Comparison of ENCODE assay signal across 7 mouse cellular contexts in genomic region chr9:98973101-98973521, GRCm38 (mm10). TPM values are rescaled to one million over a fixed set of nuclear protein-coding genes. Genes with fewer than 3 reads are reported as not detected.
A peak's percentile ranks its signal among the peaks of the same experiment; 100 is the strongest.
DNase-seq lines count a peak whose midpoint lies in the region; ATAC-seq and TF ChIP-seq lines count a peak whose summit lies in the region.

No protein-coding gene starts in this region.

- no peak overlapping the region for H3K9ac ChIP-seq in lung, postnatal 0 days (replicated peaks; ENCODE audit: low read depth)
- H3K9ac ChIP-seq in forebrain, embryonic 12.5 days, result peak overlapping the region; percentile 22; the same call in 1 of the 2 replicates
- H3K9ac ChIP-seq in liver, embryonic 14.5 days (replicated peaks), result no peak overlapping the region

- no peaks in the 10 kb centered on the region for H3K36me3 ChIP-seq in lung, postnatal 0 days (ENCODE audit: insufficient read depth, low read length)
- no peaks in the 10 kb centered on the region for H3K36me3 ChIP-seq in forebrain, embryonic 12.5 days (replicated peaks)
- no peaks in the 10 kb centered on the region for H3K36me3 ChIP-seq in liver, embryonic 14.5 days (replicated peaks; ENCODE audit: control insufficient read depth, insufficient read depth, low read depth)

- TF ChIP-seq CTCF in lung, postnatal 0 days (IDR thresholded peaks at IDR 0.05), result no peak
- no peak for TF ChIP-seq CTCF in lung, adult 2 months (IDR thresholded peaks at IDR 0.05; ENCODE audit: insufficient read depth, low read length)
- TF ChIP-seq CTCF in liver, embryonic 14.5 days (IDR thresholded peaks at IDR 0.05; ENCODE audit: low read depth), result no peak

- WGBS in lung, postnatal 0 days, result 0% methylated on average over 37 of the region's 40 CpGs
- 1% methylated on average over 40 of the region's 40 CpGs for WGBS in lung, adult 2 months
- WGBS in forebrain, embryonic 12.5 days, result under 1% methylated on average over 40 of the region's 40 CpGs
- WGBS in liver, embryonic 14.5 days (ENCODE audit: insufficient replicate concordance), result under 1% methylated on average over 40 of the region's 40 CpGs

- peaks cover 8% of the 10 kb centered on the region for H3K4me1 ChIP-seq in lung, postnatal 0 days (ENCODE audit: insufficient read depth, low read depth, low read length)
- H3K4me1 ChIP-seq in lung, adult 2 months (ENCODE audit: control insufficient read depth, insufficient read depth, low read length), result no peaks in the 10 kb centered on the region
- peaks cover 8% of the 10 kb centered on the region for H3K4me1 ChIP-seq in forebrain, embryonic 12.5 days
- H3K4me1 ChIP-seq in liver, embryonic 14.5 days (replicated peaks; ENCODE audit: control insufficient read depth in 2 of 2, insufficient read depth in 2 of 2, low read length in 1 of 2), result no peaks in the 10 kb centered on the region

- peak overlapping the region; percentile 35 for H3K4me3 ChIP-seq in lung, postnatal 0 days (ENCODE audit: low read depth, low read length)
- H3K4me3 ChIP-seq in lung, adult 2 months (replicated peaks; ENCODE audit: extremely low read depth, low read depth, low read length), result no peak overlapping the region
- H3K4me3 ChIP-seq in forebrain, embryonic 12.5 days (replicated peaks), result peak overlapping the region; percentile 34
- peak overlapping the region in 1 of 2 experiments; percentile 32; a peak in 2 of 4 replicates for H3K4me3 ChIP-seq in liver, embryonic 14.5 days (ENCODE audit: insufficient read depth in 1 of 2, low read depth in 2 of 2, low read length in 2 of 2)

- H3K27me3 ChIP-seq in lung, postnatal 0 days (replicated peaks; ENCODE audit: insufficient read depth, low read length), result peaks cover 49% of the 10 kb centered on the region
- peaks cover 88% of the 10 kb centered on the region for H3K27me3 ChIP-seq in forebrain, embryonic 12.5 days
- peaks cover 62% of the 10 kb centered on the region for H3K27me3 ChIP-seq in liver, embryonic 14.5 days (ENCODE audit: control insufficient read depth, insufficient read depth, low read length)

- TF ChIP-seq EP300 in lung, postnatal 0 days (IDR thresholded peaks at IDR 0.05), result no peak
- no peak for TF ChIP-seq EP300 in liver, embryonic 14.5 days (IDR thresholded peaks at IDR 0.05; ENCODE audit: low read depth)

- H3K9me3 ChIP-seq in lung, postnatal 0 days (ENCODE audit: low read length), result no peaks in the 10 kb centered on the region
- H3K9me3 ChIP-seq in forebrain, embryonic 12.5 days, result no peaks in the 10 kb centered on the region; the same call in 1 of the 2 replicates
- no peaks in the 10 kb centered on the region for H3K9me3 ChIP-seq in liver, embryonic 14.5 days (ENCODE audit: control insufficient read depth, low read length)

- no peak overlapping the region for H3K27ac ChIP-seq in lung, postnatal 0 days (ENCODE audit: low read length)
- H3K27ac ChIP-seq in forebrain, embryonic 12.5 days, result no peak overlapping the region
- H3K27ac ChIP-seq in liver, embryonic 14.5 days, result no peak overlapping the region

- no peak for DNase-seq in lung, postnatal 0 days (ENCODE audit: low spot score)
- DNase-seq in lung, adult 2 months, result no peak
- DNase-seq in liver, embryonic 14.5 days (ENCODE audit: low read depth in 3 of 3, low spot score in 3 of 3), result no peak
- DNase-seq in frontal cortex, postnatal 36 days (ENCODE audit: low spot score in 2 of 2), result no peak
- no peak for DNase-seq in frontal cortex, postnatal 14 days (ENCODE audit: low spot score in 2 of 2)
- no peak for DNase-seq in spleen, postnatal 14 days (ENCODE audit: low spot score in 2 of 2)

- H3K4me2 ChIP-seq in lung, postnatal 0 days (replicated peaks; ENCODE audit: low read depth, low read length), result peak overlapping the region; percentile 58
- H3K4me2 ChIP-seq in forebrain, embryonic 12.5 days, result peak overlapping the region; percentile 53
- peak overlapping the region; percentile 45 for H3K4me2 ChIP-seq in liver, embryonic 14.5 days (ENCODE audit: low read depth)

- TF ChIP-seq POLR2A in lung, adult 2 months (IDR thresholded peaks at IDR 0.05; ENCODE audit: borderline replicate concordance, extremely low read depth, low read depth, low read length), result no peak

- 0 out of 2 replicates have a peak, but pooled peaks have one; percentile 23 for ATAC-seq in lung, postnatal 0 days
- peak; percentile 55; the same call in 1 of the 2 replicates for ATAC-seq in forebrain, embryonic 12.5 days (ENCODE audit: low FRiP score)
- no peak for ATAC-seq in liver, embryonic 14.5 days (ENCODE audit: insufficient read depth)

RNA-seq across cellular contexts. Expression of gene Faim, which starts 13.1 kb away (rescaled TPM):
- polyA plus RNA-seq in lung, postnatal 0 days (2015; fragmentation: Nextera tagmentation; extraction: Ambion mirVana), result 35.3 and 38.4 TPM in 2 replicates
- polyA plus RNA-seq in lung, adult 2 months (2012; rRNA removed), result 5.2 and 6.6 TPM in 2 replicates
- 85.7 and 87.5 TPM in 2 replicates for polyA plus RNA-seq in forebrain, embryonic 12.5 days (2016; fragmentation: Nextera tagmentation; extraction: Ambion mirVana)
- 1.7 and 4.0 TPM in 2 replicates for polyA plus RNA-seq in liver, embryonic 14.5 days (2012; rRNA removed)
- polyA plus RNA-seq in liver, embryonic 14.5 days (2014; fragmentation: Nextera tagmentation; extraction: Ambion mirVana), result 14.0 and 14.4 TPM in 2 replicates

RNA-seq across cellular contexts. Expression of gene Foxl2, which starts 18.0 kb away (rescaled TPM):
- not detected in 2 replicates for polyA plus RNA-seq in lung, postnatal 0 days (2015; fragmentation: Nextera tagmentation; extraction: Ambion mirVana)
- polyA plus RNA-seq in lung, adult 2 months (2012; rRNA removed), result not detected in 2 replicates
- 1.5 and 2.2 TPM in 2 replicates for polyA plus RNA-seq in forebrain, embryonic 12.5 days (2016; fragmentation: Nextera tagmentation; extraction: Ambion mirVana)
- not detected in 2 replicates for polyA plus RNA-seq in liver, embryonic 14.5 days (2012; rRNA removed)
- not detected in 2 replicates for polyA plus RNA-seq in liver, embryonic 14.5 days (2014; fragmentation: Nextera tagmentation; extraction: Ambion mirVana)
